Mouse (Mus musculus): ENCODE results near the gene Oaz2. TPM values are rescaled to one million over a fixed set of nuclear protein-coding genes. Genes with fewer than 3 reads are reported as not detected.

Oaz2 gene
- total RNA-seq (2021) = 100 to 1,000 TPM; 240 to 243 TPM
- long read RNA-seq, experiment 1, partial matches to known transcripts = 13 of 503 reads
- long read RNA-seq, experiment 1, other reads (novel, unspliced or antisense) = 489 of 503 reads
- long read RNA-seq, experiment 2, partial matches to known transcripts = 10 of 433 reads
- long read RNA-seq, experiment 2, other reads (novel, unspliced or antisense) = 421 of 433 reads

GRCm38 (mm10) chr9:65667701-65668100 lies at the start of gene Oaz2:
TSS of gene Oaz2 (plus strand) at chr9:65668001.
- DNase-seq (ENCODE audit: low spot score in 2 of 2) = no peak
- intact Hi-C loops (cut with DNase I) = no loop called here

- intact Hi-C loops (cut with DNase I) = no loop called here
- DNase-seq (ENCODE audit: low spot score in 2 of 2) = no peak
These were observed 48.5 kb upstream of the Oaz2 start for GRCm38 (mm10) chr9:65619311-65619710.

- no peak for DNase-seq (ENCODE audit: low spot score in 2 of 2)
- intact Hi-C loops (cut with DNase I) = no loop called here
These were observed 46.6 kb upstream of the Oaz2 start for GRCm38 (mm10) chr9:65621196-65621595.

GRCm38 (mm10) chr9:65621666-65622065 lies 46.1 kb upstream of the Oaz2 start:
- no peak for DNase-seq (ENCODE audit: low spot score in 2 of 2)
- intact Hi-C loops (cut with DNase I) = no loop called here

GRCm38 (mm10) chr9:65622826-65623225 lies 45.0 kb upstream of the Oaz2 start:
- intact Hi-C loops (cut with DNase I) = no loop called here
- no peak for DNase-seq (ENCODE audit: low spot score in 2 of 2)

- no peak for DNase-seq (ENCODE audit: low spot score in 2 of 2)
- intact Hi-C loops (cut with DNase I) = no loop called here
These were observed 43.5 kb upstream of the Oaz2 start for GRCm38 (mm10) chr9:65624266-65624665.

- DNase-seq (ENCODE audit: low spot score in 2 of 2) = no peak
- intact Hi-C loops (cut with DNase I) = no loop called here
These were observed 38.6 kb upstream of the Oaz2 start, which contains the start of gene Rbpms2 for GRCm38 (mm10) chr9:65629025-65629766. TSS of gene Rbpms2 (plus strand) at chr9:65629648.

- intact Hi-C loops (cut with DNase I) = no loop called here
- DNase-seq (ENCODE audit: low spot score in 2 of 2) = peak in 1 of 2 experiments; percentile 7
These were observed 37.8 kb upstream of the Oaz2 start for GRCm38 (mm10) chr9:65629767-65630630.

- intact Hi-C loops (cut with DNase I) = no loop called here
- DNase-seq (ENCODE audit: low spot score in 2 of 2) = no peak
These were observed 37.0 kb upstream of the Oaz2 start for GRCm38 (mm10) chr9:65630631-65631353.

- DNase-seq (ENCODE audit: low spot score in 2 of 2) = no peak
- intact Hi-C loops (cut with DNase I) = no loop called here
These were observed 36.3 kb upstream of the Oaz2 start for GRCm38 (mm10) chr9:65631354-65632021.

GRCm38 (mm10) chr9:65635766-65636165 lies 32.0 kb upstream of the Oaz2 start:
- intact Hi-C loops (cut with DNase I) = no loop called here
- no peak for DNase-seq (ENCODE audit: low spot score in 2 of 2)

GRCm38 (mm10) chr9:65636926-65637325 lies 30.9 kb upstream of the Oaz2 start:
- DNase-seq (ENCODE audit: low spot score in 2 of 2) = no peak
- intact Hi-C loops (cut with DNase I) = no loop called here

- intact Hi-C loops (cut with DNase I) = no loop called here
- no peak for DNase-seq (ENCODE audit: low spot score in 2 of 2)
These were observed 28.7 kb upstream of the Oaz2 start for GRCm38 (mm10) chr9:65639065-65639464.

GRCm38 (mm10) chr9:65640838-65641410 lies 26.9 kb upstream of the Oaz2 start:
- DNase-seq (ENCODE audit: low spot score in 2 of 2) = no peak

GRCm38 (mm10) chr9:65641446-65642052 lies 26.3 kb upstream of the Oaz2 start:
- DNase-seq (ENCODE audit: low spot score in 2 of 2) = no peak
- intact Hi-C loops (cut with DNase I) = no loop called here

More at GRCm38 (mm10) chr9:65640838-65641410, 26.9 kb upstream of the Oaz2 start:
- intact Hi-C loops (cut with DNase I) = no loop called here

- intact Hi-C loops (cut with DNase I) = no loop called here
These were observed 25.3 kb upstream of the Oaz2 start for GRCm38 (mm10) chr9:65642546-65642945.

GRCm38 (mm10) chr9:65644960-65645359 lies 22.8 kb upstream of the Oaz2 start:
- DNase-seq (ENCODE audit: low spot score in 2 of 2) = no peak
- intact Hi-C loops (cut with DNase I) = no loop called here

More at GRCm38 (mm10) chr9:65642546-65642945, 25.3 kb upstream of the Oaz2 start:
- DNase-seq (ENCODE audit: low spot score in 2 of 2) = no peak

- intact Hi-C loops (cut with DNase I) = no loop called here
- no peak for DNase-seq (ENCODE audit: low spot score in 2 of 2)
These were observed 21.8 kb upstream of the Oaz2 start for GRCm38 (mm10) chr9:65645984-65646383.

All from left cerebral cortex, postnatal 14 days (tissue).